Mouse (Mus musculus): Measurements from ENCODE around the gene Palmd. TPM values are rescaled to one million over a fixed set of nuclear protein-coding genes. Genes with fewer than 3 reads are reported as not detected.

Gene Palmd
- 10 to 100 TPM; 31.0 to 39.0 TPM for total RNA-seq (2021)
- long read RNA-seq, experiment 1, transcript Palmd-201 (8 exons, 2,433 nt) = major isoform, 40 of 44 reads
- long read RNA-seq, experiment 1, partial matches to known transcripts = 0 of 44 reads
- long read RNA-seq, experiment 1, other reads (novel, unspliced or antisense) = 4 of 44 reads
- long read RNA-seq, experiment 2, transcript Palmd-201 (8 exons, 2,433 nt) = major isoform, 40 of 47 reads
- long read RNA-seq, experiment 2, partial matches to known transcripts = 1 of 47 reads
- long read RNA-seq, experiment 2, other reads (novel, unspliced or antisense) = 5 of 47 reads

DNA sequence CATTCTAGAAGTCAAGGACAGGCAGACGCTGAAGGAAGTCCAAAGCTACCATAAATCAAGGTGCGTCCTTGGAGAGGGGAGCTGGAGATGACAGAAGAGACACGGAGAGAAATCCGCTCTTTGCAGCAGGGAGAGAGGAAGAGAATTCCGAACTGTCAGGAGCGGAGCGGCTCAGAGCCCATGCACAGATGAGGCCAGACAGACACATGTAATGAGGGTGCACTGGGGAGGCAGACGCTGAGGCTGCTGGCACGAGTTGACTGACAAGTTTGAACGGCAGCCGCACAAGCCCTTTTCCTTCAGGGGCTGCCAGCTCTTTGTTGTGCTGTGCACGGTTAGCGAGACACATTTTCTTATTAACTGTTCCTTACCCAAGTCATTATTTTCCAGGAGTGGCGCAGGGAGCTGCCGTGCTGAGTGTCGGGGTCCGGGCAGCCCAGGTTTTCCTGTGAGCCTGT is at the start of gene Palmd:
Gene Palmd, minus strand, starts transcription at position 448 of the 458 bp plus-strand sequence.
- DNase-seq = peak; percentile 56

DNA sequence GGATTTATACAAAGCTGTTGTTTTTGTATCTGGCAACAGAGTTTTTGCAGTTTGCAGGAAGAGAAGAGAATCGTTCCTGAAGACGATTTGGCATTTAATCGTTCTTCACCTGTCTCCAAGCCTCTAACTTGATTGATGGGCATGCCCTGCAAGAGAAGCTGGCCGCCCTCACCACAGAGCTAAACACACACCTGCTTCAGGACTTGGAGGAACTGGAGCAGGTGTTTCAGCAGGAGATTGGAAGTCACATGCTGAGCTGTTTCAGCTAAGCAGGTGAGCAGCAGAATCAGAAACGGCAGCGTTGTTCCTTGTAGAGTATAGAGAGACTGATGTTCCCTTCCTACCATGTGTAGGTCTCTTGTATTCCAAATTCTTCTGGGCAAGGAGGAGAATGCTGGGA is 41.4 kb upstream of the Palmd start:
- no peak for DNase-seq

DNA sequence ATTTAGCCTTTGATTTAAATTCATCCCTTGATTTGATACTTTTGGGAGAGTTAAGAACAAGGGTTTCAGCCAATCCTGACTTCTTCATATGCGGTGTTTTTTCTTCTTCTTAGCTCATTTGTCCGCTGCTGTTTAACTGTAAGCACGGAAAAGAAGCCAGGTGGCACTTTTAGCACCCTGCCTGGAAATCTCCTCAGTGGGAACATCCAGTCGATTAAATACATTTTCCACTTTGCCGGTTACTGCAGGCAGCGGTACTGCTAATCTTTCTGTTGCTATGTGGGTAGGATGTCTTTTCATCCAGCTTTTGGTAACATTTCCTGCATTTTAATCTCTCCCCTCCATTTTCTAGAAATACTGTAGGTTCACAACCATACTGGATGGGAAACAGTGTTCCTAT is 38.6 kb upstream of the Palmd start:
- no peak for DNase-seq

DNA sequence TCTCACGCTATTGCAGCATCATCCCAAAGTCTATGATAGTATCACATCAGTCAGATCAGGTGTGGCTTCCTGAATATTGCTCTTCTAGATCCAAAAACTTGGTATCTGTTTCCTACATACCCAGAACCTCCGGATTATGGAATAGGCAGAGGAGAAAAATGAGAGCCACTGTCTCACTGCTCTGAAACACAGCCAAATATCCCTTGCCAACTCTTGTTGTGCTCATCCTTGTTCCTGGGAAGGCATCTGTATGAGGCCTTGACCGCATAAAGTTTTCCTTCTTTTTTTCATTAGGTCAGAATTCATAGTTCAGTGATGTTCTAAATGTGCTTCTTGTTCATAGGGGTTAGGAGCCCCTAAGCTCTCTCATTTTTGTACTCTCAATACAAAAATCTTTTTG is 37.8 kb upstream of the Palmd start:
- DNase-seq = no peak

DNA sequence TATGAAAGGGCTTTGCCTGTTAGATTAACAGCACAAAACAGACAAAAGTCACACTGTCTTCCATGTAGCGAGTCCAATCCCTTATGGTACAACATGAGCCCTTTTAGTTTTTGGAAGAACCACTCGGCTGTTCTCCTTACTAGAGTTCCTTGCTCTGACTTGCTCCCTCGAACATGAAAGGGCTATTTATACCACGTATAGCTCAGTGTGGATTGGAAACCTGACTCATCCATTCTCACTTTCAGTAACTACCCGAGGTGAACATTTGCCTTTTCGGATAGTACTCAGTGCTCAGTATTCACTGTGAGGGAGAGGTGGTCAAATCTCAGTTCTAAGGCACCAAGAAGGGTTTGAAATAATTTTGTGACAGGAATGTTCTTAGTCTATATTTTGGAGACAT is 34.6 kb upstream of the Palmd start:
- DNase-seq = no peak

DNA sequence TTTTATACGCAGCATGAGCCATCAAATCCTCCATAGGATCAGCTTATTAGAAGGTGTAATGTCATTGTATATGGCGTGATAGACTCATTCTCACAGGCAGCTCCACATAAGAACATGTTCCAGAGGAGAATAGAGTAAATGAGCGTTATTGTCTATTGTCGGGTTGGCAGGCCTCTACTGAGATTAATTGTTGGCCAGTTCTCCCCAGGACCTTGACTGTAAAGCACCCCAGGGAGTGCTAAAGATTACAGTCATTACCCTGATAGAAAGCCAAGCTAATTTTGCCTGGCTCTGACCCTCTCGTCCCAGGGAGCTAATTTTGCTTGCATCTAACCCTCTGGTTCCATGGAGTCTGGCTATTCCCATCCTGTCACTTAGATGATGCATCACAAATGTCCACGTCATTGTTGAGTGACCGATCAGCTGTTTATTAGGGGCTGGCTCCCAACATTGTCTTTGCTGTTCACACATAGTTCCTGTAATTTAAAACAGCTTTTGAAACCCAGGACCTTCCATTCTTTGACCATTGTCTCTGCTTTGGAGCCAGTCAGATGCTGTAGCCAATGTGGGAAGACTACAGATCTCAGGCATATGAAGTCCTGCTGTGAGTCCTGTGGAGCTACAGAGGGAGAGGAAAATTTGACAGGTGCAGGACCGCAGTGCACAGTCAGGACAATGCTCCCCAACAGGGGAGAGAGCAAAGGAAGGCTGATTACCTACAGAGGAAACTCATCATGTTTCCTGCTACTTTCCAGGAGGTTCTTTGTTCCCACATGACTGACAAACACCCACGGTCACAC is 33.1 kb upstream of the Palmd start:
- no peak for DNase-seq

DNA sequence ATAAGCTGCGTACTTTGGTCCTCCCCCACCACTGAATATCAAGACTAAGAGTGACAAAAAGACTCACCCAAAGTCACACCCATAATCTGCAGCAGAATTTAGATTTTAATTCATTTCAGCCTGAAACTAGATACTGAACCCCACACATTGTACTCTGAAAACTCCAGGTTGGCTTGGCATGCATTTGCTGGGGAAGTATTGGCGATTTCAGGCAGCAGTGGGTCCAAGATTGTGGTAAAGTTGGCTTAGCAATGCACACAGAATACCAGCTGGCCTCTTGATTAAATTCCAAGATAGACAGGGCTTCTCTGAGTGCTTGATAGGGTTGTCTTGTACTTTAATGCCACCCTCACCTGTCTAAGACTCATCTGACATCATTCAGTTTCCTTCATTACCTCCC is 24.2 kb upstream of the Palmd start:
- DNase-seq = no peak

DNA sequence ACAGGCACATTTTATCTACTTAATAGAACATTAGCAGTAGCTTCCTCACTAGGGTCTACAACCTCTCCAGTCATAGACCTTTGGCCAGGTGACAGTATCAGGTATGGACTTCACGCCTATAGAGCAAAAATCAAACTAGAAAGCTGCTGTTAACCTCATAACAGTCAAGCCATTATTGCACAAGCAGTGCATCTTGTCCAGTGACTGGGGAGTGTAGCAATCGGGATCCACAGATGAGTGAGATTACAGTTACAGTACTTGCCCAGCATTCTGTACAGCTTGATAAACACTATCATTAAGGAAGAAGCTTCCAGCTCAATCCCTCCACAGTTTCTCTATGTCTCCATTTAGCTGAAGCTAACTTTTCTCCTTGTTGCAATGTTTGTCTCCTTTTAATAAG is 22.4 kb upstream of the Palmd start:
- DNase-seq = no peak

DNA sequence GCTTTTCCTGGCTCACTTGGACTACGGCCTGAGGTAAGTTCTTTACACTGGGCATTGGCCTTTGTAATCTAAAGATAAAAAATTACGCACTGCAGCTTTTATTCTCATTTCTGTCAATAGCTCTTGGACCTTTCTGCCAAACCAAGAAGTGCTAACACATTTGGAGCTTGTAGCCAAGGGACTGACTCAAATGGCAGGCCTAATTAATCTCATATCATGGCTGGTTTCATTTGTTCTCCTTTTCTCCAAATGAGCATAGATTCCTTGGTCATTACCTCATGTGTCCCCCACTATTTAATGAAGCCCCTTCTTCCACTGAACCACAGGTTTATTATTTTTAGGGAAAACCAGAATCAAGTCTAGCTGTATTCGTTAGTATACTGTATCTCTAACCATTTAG is 19.4 kb upstream of the Palmd start:
- no peak for DNase-seq

DNA sequence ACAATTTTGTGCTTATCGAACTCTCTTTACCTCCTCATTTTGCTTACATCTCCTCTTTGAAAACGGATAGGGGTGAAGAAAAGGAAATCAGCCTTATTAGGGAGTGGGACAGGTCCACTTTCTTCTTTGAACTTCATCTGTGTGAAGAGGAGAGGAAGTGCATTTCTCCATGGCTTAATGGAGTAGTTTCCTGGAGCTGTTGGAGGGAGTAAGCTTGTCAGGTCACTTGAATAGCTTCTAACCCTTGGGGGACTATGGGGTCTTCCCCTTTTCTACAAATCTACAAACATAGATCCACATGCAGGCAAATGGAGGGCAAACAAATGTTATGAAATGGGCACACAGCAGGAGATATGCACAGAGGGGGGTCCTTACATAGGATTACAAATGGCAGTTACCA is 17.7 kb upstream of the Palmd start:
- DNase-seq = no peak

DNA sequence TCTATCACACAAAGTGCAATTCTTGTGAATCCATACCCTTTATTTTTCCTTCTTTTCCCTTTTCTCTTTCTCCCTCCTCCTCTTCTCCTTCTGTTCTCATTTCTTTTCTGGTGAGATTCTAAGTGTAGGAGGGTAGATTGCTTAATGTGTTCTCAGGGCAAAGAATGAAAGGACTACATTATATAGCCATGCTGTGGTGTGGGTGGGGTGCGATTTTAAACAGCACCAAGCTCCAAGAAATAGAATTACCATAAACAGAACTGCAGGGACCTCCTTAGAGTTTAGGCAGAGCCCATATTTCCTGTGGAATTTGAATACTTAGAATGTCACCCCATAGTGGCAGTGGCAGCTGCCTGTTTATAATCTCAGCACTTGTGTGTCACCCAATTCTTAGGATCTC is 17.0 kb upstream of the Palmd start:
- DNase-seq = no peak

DNA sequence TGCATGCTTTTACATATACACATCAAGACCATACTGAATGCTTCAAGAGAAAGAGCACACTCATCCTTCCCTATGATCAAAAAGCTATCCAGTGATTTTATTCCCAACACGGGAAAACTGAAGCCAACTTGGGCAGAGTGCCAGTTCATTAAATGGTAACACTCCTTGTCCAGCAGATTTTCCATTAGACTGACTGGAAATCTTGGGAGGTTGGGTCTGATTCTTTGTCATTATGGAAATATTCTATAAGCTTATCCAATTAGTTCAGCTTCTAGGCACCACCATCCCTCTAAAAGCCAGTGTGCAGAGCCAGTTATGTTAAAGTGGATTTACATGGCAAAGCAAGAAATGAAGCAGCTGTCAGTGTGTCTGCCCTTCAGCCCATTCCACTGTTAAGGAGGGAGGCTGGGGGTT is 16.3 kb upstream of the Palmd start:
- no peak for DNase-seq

DNA sequence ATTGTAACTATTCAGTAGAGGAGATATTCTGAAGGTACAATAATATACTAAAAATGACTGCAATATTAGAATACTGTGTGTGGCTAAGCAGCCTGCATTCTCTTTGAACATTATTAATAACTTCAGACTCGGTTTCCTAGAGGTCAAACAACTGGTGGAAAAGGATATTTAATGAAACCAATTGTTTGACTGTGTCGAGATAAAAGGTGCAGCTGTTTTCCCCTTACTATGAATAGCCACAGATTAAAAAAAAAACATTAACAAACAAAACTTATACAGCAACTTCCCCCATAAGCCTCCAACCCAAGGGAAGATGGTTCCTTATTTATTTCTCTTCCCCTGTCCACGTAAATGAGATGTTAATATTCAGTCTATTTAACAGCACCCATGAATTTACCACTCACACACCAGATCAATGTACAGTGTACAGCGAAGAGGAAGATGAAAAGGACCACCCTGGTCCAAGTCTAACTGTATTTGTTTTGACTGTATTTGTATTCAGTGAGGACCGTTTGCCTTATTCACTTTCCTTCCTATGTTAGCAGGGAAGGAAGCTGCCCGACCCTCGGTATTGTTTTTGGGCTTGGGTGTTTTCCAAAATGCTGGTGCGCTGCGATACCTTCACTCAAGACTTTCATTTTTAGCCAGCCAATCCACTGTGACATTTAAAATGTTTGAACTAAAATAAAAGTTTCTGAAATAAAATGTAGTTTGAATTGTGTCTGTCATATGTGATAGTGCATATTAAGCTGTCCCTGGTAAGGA is 13.2 kb upstream of the Palmd start:
- no peak for DNase-seq

DNA sequence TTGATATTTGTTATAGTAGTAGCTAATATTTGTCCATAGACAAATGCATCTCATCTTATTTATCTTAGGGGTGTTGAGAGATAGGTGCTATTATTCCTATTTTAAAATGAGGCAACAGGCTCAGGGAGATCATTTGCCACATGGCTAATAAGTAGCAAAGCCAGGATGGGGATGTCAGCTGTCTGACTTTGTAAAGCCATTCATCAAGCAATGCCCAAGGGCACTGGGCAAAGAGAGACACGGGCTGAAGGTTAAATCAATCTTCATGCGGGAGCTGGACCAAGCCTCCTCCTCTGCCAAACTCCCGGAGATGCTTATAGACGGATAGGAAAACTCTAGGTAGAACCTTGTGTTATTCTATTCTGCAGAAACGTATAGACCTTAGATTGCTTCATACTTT is 999 bp upstream of the Palmd start:
- DNase-seq = no peak

DNA sequence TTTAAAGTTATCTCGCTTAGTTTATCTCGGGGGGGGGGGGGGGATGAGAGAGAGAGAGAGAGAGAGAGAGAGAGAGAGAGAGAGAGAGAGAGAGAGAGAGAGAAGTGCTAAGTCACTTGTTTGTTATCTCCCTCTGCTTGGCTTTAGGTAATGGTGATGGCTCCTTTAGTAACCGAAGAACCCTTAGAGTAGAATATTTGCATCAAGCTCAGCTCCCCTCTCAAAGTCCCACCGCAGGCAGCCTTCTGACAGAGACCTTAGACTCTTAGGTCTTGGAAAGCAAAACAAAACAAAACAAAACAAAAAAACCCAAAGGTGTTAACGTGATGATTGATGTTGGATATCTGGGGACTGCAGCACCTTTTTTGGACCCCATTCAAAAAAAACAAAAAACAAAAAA is 216 bp upstream of the Palmd start:
- DNase-seq = no peak

DNA sequence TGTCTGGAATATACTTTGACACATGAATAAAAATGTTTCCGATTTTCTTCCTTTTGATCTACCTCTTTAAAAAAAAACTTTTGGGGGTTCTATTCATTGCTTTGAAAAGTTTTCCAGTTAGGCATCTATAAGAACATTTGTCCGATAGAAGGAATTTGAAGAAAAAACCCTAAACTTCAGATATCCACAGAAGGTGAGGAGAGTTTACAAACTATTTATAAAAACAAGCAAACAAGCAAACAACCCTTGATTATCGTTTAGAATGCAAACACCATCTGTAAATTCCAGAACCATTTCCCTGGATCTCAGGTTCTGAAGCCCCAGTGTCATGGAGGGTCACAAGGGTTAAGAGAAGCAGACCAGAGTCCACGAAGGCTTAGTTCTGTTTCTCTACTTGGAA is 820 bp downstream of the Palmd start, which contains the start of gene 4930455H04Rik:
Gene 4930455H04Rik, plus strand, starts transcription at position 301 of the 400 bp plus-strand sequence.
- DNase-seq = no peak

DNA sequence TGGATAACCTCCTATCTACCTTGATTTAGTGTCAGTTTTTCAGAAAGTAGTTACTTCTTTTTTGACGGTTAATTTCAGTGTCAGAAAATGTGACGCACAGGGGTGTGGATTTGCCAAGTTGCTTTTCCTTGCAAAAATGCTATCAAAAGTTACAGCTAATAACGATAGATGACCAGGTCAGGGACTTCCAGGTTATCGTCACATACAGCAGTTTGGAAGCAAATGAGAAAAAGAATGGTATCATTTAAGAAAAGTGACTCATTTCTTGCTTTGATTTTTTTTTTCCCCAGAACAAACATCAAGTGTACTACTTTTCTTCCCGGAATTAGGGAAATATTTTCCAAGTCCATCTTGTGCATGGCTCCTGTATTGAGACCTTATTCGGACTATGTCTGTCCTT is 1.4 kb downstream of the Palmd start:
- no peak for DNase-seq

DNA sequence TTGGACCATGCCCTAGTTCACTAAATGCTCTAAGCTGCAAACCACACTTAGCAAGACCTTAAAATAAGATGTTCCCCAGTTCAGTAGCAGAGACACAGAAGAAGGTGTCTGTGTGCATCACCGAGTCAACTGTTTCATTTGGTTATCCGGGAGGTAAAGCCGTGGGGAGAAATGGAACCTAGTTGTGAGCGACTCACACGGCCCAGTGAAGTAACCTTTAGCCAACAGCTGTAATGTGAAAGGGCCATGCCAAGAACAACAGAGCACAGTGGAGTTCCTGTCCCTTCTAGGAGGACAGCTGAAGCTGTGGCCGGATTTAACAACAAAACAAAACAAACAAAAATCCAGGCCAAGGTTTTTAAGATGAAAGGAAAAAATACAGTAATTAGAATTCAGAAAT is 2.0 kb downstream of the Palmd start:
- DNase-seq = no peak

DNA sequence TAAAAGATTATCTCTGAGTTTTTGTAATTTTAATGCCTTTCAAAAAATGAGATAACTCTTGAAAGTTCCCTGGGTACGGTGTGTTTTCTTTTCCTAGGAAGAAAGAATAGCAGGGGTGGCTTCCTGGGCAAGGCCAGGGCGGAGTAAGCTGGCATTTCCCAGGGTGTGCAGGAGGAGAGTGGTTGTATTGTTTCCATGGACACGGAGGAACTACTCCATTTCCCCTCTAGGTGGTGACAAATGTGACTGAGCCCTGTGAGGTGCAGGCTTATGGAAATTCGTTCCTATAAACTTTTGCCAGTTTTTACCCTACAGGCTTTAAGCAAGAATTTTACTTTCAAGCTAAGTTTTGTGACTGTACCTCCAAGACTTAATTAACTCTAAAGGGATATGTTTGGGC is 2.6 kb downstream of the Palmd start:
- DNase-seq = peak; percentile 13

DNA sequence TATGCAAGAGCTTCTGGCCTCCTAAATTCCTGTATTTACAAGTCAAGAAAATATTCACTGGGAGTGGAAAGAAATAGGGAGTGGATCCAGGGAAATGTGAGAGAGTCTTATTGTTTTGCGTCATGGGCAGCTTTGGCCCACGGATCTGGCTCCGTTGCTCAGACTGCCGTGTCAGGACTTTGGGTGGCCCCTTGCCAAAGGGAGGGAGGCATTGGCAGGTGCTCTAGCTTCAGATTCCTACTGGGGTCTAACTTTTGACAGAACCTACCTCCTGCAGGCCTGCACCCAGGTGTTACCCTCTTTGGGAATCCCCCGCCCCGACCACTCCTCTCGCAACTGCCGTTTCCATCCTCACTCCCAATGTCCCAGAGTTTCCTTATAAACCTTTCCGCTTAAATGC is 4.4 kb downstream of the Palmd start:
- DNase-seq = peak; percentile 57

DNA sequence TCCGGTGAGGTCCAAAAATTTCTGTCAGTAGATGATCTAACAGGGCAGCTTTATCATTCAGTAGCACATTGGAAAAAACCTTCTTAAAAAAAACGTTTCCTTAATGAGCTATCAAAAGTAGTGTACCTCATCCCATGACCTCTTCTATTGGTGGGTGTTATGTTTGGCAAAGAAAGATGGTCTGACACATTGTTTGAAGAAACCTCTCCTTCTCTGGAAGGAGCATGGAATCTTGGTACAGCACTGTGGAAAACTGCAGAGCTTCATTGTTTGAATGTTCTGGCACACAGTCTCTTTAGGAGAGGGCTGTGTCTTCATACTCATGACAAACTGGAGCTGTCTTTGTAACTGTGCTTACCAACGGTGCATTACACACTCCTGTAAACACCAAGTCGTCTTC is 5.6 kb downstream of the Palmd start:
- no peak for DNase-seq

DNA sequence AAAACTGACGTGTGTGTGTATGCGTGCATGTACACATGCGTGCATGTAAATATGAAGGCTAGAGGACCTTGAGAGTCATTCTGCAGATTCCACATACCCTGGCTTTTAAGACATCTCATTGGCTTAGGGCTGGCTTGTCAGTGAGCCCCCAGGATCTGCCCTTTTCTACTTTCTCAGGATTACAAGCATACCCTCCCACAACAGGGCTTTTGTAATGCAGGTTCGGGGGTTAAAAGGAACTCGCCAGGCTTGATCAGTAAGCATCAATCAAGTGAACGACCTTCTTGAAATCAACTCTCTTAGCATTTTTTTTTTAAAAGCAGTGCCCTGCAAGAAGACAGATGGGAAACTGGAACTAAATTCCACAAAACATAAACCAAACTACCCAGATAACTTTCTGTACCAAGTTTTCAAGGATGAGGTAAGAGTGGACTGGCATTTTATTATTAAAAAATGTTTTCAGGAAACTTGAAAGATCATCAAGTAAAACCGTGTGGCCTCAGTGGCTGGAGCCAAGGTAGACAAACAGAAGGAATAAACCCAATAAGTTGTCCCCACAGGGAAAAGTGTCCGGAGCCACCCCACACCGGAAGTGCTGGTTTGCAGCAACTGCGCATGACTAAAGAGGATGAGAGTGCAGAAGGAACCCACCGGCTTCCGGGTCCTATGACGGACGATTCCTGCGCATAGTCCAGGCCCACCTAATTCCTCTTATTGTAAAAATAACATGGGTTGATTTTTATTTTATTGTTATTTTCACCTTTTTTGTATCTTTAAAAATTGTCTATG is 7.2 kb downstream of the Palmd start:
- DNase-seq = no peak
